Mouse (Mus musculus) midbrain, embryonic 12.5 days (tissue): ENCODE measurements around the gene Atg9b. TPM values are rescaled to one million over a fixed set of nuclear protein-coding genes. Genes with fewer than 3 reads are reported as not detected.
A peak's percentile ranks its signal among the peaks of the same experiment; 100 is the strongest.
"Not testable (repeated sequence)": the region's sequence is repeated elsewhere in the genome, so short reads cannot be mapped to it uniquely, and the experiment has no call there.

Source experiments
- ATAC-seq: fragments of 200-750 bp; cut with Nextera tagmentation; 2 replicates; pipeline ENCODE4 v1.8.0; 2017; ENCODE audit warnings: low read depth, moderate TSS enrichment, moderate library complexity; ENCODE audit not compliant: low FRiP score
- H3K27ac ChIP-seq: fragments of 300-500 bp; sonication (generic); replicated peaks from 2 replicates; pipeline ENCODE4 v1.5.1; 2016; ENCODE audit warnings: mild to moderate bottlenecking
- H3K27me3 ChIP-seq: fragments of 300-500 bp; sonication (generic); 2 replicates; pipeline ENCODE4 v1.6.1; 2016; ENCODE audit warnings: mild to moderate bottlenecking
- H3K36me3 ChIP-seq: fragments of 300-500 bp; sonication (generic); 2 replicates; pipeline ENCODE4 v1.6.1; 2016
- H3K4me1 ChIP-seq: fragments of 300-500 bp; sonication (generic); 2 replicates; pipeline ENCODE4 v1.6.1; 2016
- H3K4me2 ChIP-seq: fragments of 300-500 bp; sonication (generic); replicated peaks from 2 replicates; pipeline ENCODE4 v1.6.1; 2016; ENCODE audit warnings: mild to moderate bottlenecking, moderate library complexity
- H3K4me3 ChIP-seq: fragments of 300-500 bp; sonication (generic); 2 replicates; pipeline ENCODE4 v1.5.1; 2016; ENCODE audit warnings: mild to moderate bottlenecking
- H3K9ac ChIP-seq: fragments of 300-500 bp; sonication (generic); replicated peaks from 2 replicates; pipeline ENCODE4 v1.6.1; 2016; ENCODE audit warnings: mild to moderate bottlenecking, moderate library complexity
- H3K9me3 ChIP-seq: fragments of 300-500 bp; sonication (generic); 2 replicates; pipeline ENCODE4 v1.6.1; 2016; ENCODE audit warnings: mild to moderate bottlenecking
- WGBS: fragments of 180-500 bp; shearing (Covaris S2); methylation state at CpG from one replicate; pipeline ENCODE4 v1.1.7; 2016; 5-methylcytosine and 5-hydroxymethylcytosine counted together
- polyA plus RNA-seq: library from polyadenylated mRNA; unstranded; fragments of >200 nt; fragmentation: Nextera tagmentation; extraction: Ambion mirVana; gene quantifications from 2 replicates; pipeline ENCODE4 v1.2.1, GENCODE M21; 2016

Gene Atg9b
- polyA plus RNA-seq, 1 experiment from 2014 or later = 0.46 TPM

- no peaks in the 10 kb centered on the region for H3K27me3 ChIP-seq
- H3K9ac ChIP-seq = no peak overlapping the region
- H3K4me3 ChIP-seq = no peak overlapping the region
- 93% methylated on average over 9 of the region's 9 CpGs for whole genome bisulfite sequencing
- H3K27ac ChIP-seq = no peak overlapping the region
- H3K9me3 ChIP-seq = no peaks in the 10 kb centered on the region
- peaks cover 59% of the 10 kb centered on the region for H3K36me3 ChIP-seq
- H3K4me1 ChIP-seq = no peaks in the 10 kb centered on the region
- ATAC-seq = 0 out of 2 replicates have a peak, but pooled peaks have one; percentile 30
- no peak overlapping the region for H3K4me2 ChIP-seq
Observed at GRCm38 (mm10) chr5:24401969-24402368, 10.0 kb upstream of the Atg9b start.

GRCm38 (mm10) chr5:24400911-24401605 is 9.1 kb upstream of the Atg9b start:
- H3K9ac ChIP-seq = no peak overlapping the region
- peaks cover 50% of the 10 kb centered on the region for H3K36me3 ChIP-seq
- WGBS = 94% methylated on average over 5 of the region's 5 CpGs
- H3K4me1 ChIP-seq = no peaks in the 10 kb centered on the region
- H3K9me3 ChIP-seq = no peaks in the 10 kb centered on the region
- no peak overlapping the region for H3K4me3 ChIP-seq
- H3K27me3 ChIP-seq = no peaks in the 10 kb centered on the region
- no peak for ATAC-seq
- no peak overlapping the region for H3K4me2 ChIP-seq
- no peak overlapping the region for H3K27ac ChIP-seq

GRCm38 (mm10) chr5:24400362-24400761 is 8.4 kb upstream of the Atg9b start:
- Histone ChIP-seq H3K36me3 (peaks cover 43% of the 10 kb centered on the region), H3K4me2 (no peak overlapping the region), H3K9ac (no peak overlapping the region), H3K27ac (no peak overlapping the region), H3K9me3 (no peaks in the 10 kb centered on the region), H3K4me1 (no peaks in the 10 kb centered on the region), H3K4me3 (no peak overlapping the region), H3K27me3 (no peaks in the 10 kb centered on the region)
- WGBS = 86% methylated on average over 11 of the region's 11 CpGs
- no peak for ATAC-seq

GRCm38 (mm10) chr5:24399686-24400085 is 7.7 kb upstream of the Atg9b start:
- WGBS = 88% methylated on average over 10 of the region's 10 CpGs
- no peak overlapping the region for H3K9ac ChIP-seq
- no peak overlapping the region for H3K4me3 ChIP-seq
- no peak overlapping the region for H3K27ac ChIP-seq
- H3K36me3 ChIP-seq = peaks cover 41% of the 10 kb centered on the region
- H3K27me3 ChIP-seq = no peaks in the 10 kb centered on the region
- H3K4me2 ChIP-seq = no peak overlapping the region
- H3K4me1 ChIP-seq = peaks cover 5% of the 10 kb centered on the region; the same call in 1 of the 2 replicates
- H3K9me3 ChIP-seq = no peaks in the 10 kb centered on the region
- ATAC-seq = no peak

GRCm38 (mm10) chr5:24396254-24396653 is 4.3 kb upstream of the Atg9b start:
- not testable (repeated sequence) for H3K27ac ChIP-seq, H3K4me3 ChIP-seq, ATAC-seq, H3K4me1 ChIP-seq, H3K27me3 ChIP-seq, H3K9ac ChIP-seq, H3K4me2 ChIP-seq, H3K9me3 ChIP-seq
- WGBS = 85% methylated on average over 6 of the region's 6 CpGs
- peaks cover 13% of the 10 kb centered on the region; the same call in 1 of the 2 replicates for H3K36me3 ChIP-seq

GRCm38 (mm10) chr5:24394165-24394894 is 2.4 kb upstream of the Atg9b start:
- H3K4me2 ChIP-seq = peak overlapping the region; percentile 48
- peaks cover 17% of the 10 kb centered on the region for H3K27me3 ChIP-seq
- 1% methylated on average over 36 of the region's 36 CpGs for WGBS
- H3K4me1 ChIP-seq = peaks cover 10% of the 10 kb centered on the region
- no peaks in the 10 kb centered on the region for H3K36me3 ChIP-seq
- peak; percentile 98 for ATAC-seq
- H3K9me3 ChIP-seq = no peaks in the 10 kb centered on the region
- peak overlapping the region; percentile 41 for H3K9ac ChIP-seq
- peak overlapping the region; percentile 52 for H3K4me3 ChIP-seq
- H3K27ac ChIP-seq = peak overlapping the region; percentile 52

GRCm38 (mm10) chr5:24393392-24393997 is 1.6 kb upstream of the Atg9b start, which contains the start of gene Abcb8:
TSS of gene Abcb8 (plus strand) at chr5:24393663.
- H3K27me3 ChIP-seq = peaks cover 25% of the 10 kb centered on the region
- peaks cover 11% of the 10 kb centered on the region for H3K4me1 ChIP-seq
- H3K36me3 ChIP-seq = no peaks in the 10 kb centered on the region
- H3K9ac ChIP-seq = peak within 1 kb of the TSS; percentile 41
- peak within 1 kb of the TSS; percentile 48 for H3K4me2 ChIP-seq
- no peak for ATAC-seq
- peak within 1 kb of the TSS; percentile 52 for H3K27ac ChIP-seq
- WGBS = 25% methylated on average over 7 of the region's 7 CpGs
- H3K9me3 ChIP-seq = no peaks in the 10 kb centered on the region
- H3K4me3 ChIP-seq = peak within 1 kb of the TSS; percentile 52

- Histone ChIP-seq H3K27me3 (peaks cover 33% of the 10 kb centered on the region), H3K4me3 (no peak overlapping the region), H3K9me3 (no peaks in the 10 kb centered on the region), H3K9ac (no peak overlapping the region), H3K27ac (no peak overlapping the region), H3K4me2 (no peak overlapping the region), H3K4me1 (peaks cover 19% of the 10 kb centered on the region), H3K36me3 (no peaks in the 10 kb centered on the region)
- WGBS = 83% methylated on average over 7 of the region's 7 CpGs
- no peak for ATAC-seq
Observed at GRCm38 (mm10) chr5:24392724-24393123, 781 bp upstream of the Atg9b start.

GRCm38 (mm10) chr5:24389658-24390020 is 2.3 kb downstream of the Atg9b start:
- 81% methylated on average over 4 of the region's 4 CpGs for WGBS
- Histone ChIP-seq H3K4me3 (no peak overlapping the region), H3K9ac (no peak overlapping the region; the same call in 1 of the 2 replicates), H3K4me1 (peaks cover 22% of the 10 kb centered on the region), H3K27me3 (peaks cover 63% of the 10 kb centered on the region), H3K36me3 (no peaks in the 10 kb centered on the region), H3K4me2 (no peak overlapping the region), H3K27ac (no peak overlapping the region), H3K9me3 (no peaks in the 10 kb centered on the region)
- ATAC-seq = no peak

- ATAC-seq = no peak
- H3K4me3 ChIP-seq = no peak overlapping the region
- 53% methylated on average over 7 of the region's 7 CpGs for WGBS
- H3K4me1 ChIP-seq = peaks cover 22% of the 10 kb centered on the region
- no peaks in the 10 kb centered on the region for H3K9me3 ChIP-seq
- peaks cover 65% of the 10 kb centered on the region for H3K27me3 ChIP-seq
- H3K9ac ChIP-seq = no peak overlapping the region; the same call in 1 of the 2 replicates
- no peak overlapping the region for H3K4me2 ChIP-seq
- no peak overlapping the region for H3K27ac ChIP-seq
- no peaks in the 10 kb centered on the region for H3K36me3 ChIP-seq
Observed at GRCm38 (mm10) chr5:24389011-24389657, 2.8 kb downstream of the Atg9b start.

- no peak for ATAC-seq
- H3K27me3 ChIP-seq = peaks cover 65% of the 10 kb centered on the region
- H3K4me2 ChIP-seq = peak overlapping the region; percentile 88
- no peaks in the 10 kb centered on the region for H3K36me3 ChIP-seq
- H3K4me3 ChIP-seq = peak overlapping the region; percentile 47
- H3K27ac ChIP-seq = no peak overlapping the region
- peaks cover 23% of the 10 kb centered on the region for H3K4me1 ChIP-seq
- peak overlapping the region; percentile 46 for H3K9ac ChIP-seq
- 22% methylated on average over 26 of the region's 26 CpGs for WGBS
- H3K9me3 ChIP-seq = no peaks in the 10 kb centered on the region
Observed at GRCm38 (mm10) chr5:24388246-24388915, 3.6 kb downstream of the Atg9b start.
